Mouse (Mus musculus) liver, embryonic 12.5 days (tissue): ENCODE data around the gene Cadps2. TPM values are rescaled to one million over a fixed set of nuclear protein-coding genes. Genes with fewer than 3 reads are reported as not detected.

ENCODE experiments used
- ATAC-seq: fragments of 200-750 bp; cut with Nextera tagmentation; 2 replicates; pipeline ENCODE4 v1.8.0; 2017; ENCODE audit warnings: moderate number of reproducible peaks, mild to moderate bottlenecking, moderate library complexity
- H3K27ac ChIP-seq: fragments of 300-500 bp; sonication (generic); 2 replicates; pipeline ENCODE4 v1.5.1; 2016; ENCODE audit warnings: mild to moderate bottlenecking
- H3K27me3 ChIP-seq: fragments of 300-500 bp; sonication (generic); replicated peaks from 2 replicates; pipeline ENCODE4 v1.6.1; 2016; ENCODE audit warnings: mild to moderate bottlenecking, moderate library complexity
- H3K36me3 ChIP-seq: fragments of 300-500 bp; sonication (generic); 2 replicates; pipeline ENCODE4 v1.6.1; 2016; ENCODE audit warnings: mild to moderate bottlenecking, moderate library complexity
- H3K4me1 ChIP-seq: fragments of 300-500 bp; sonication (generic); 2 replicates; pipeline ENCODE4 v1.6.1; 2016
- H3K4me2 ChIP-seq: fragments of 300-500 bp; sonication (generic); 2 replicates; pipeline ENCODE4 v1.6.1; 2016; ENCODE audit warnings: mild to moderate bottlenecking, moderate library complexity
- H3K4me3 ChIP-seq: fragments of 300-500 bp; sonication (generic); 2 replicates; pipeline ENCODE4 v1.5.1; 2016; ENCODE audit warnings: mild to moderate bottlenecking, moderate library complexity
- H3K9ac ChIP-seq: fragments of 300-500 bp; sonication (generic); 2 replicates; pipeline ENCODE4 v1.6.1; 2016; ENCODE audit warnings: mild to moderate bottlenecking, moderate library complexity
- H3K9me3 ChIP-seq: fragments of 300-500 bp; sonication (generic); replicated peaks from 2 replicates; pipeline ENCODE4 v1.6.1; 2016; ENCODE audit warnings: mild to moderate bottlenecking, moderate library complexity
- WGBS: fragments of 180-500 bp; shearing (Covaris S2); methylation state at CpG from one replicate; pipeline ENCODE4 v1.1.7; 2016; ENCODE audit not compliant: insufficient replicate concordance; 5-methylcytosine and 5-hydroxymethylcytosine counted together
- polyA plus RNA-seq: library from polyadenylated mRNA; unstranded; fragments of >200 nt; fragmentation: Nextera tagmentation; extraction: Ambion mirVana; gene quantifications from 2 replicates; pipeline ENCODE4 v1.2.1, GENCODE M21; 2016

Cadps2 gene
- polyA plus RNA-seq, 1 experiment from 2014 or later = 0.11 TPM

- 69% methylated on average over 5 of the region's 5 CpGs for WGBS
- Histone ChIP-seq H3K36me3 (no peaks in the 10 kb centered on the region), H3K27ac (no peak overlapping the region), H3K4me3 (no peak overlapping the region), H3K27me3 (peaks cover 41% of the 10 kb centered on the region), H3K9me3 (no peaks in the 10 kb centered on the region), H3K4me2 (no peak overlapping the region), H3K4me1 (no peaks in the 10 kb centered on the region), H3K9ac (no peak overlapping the region)
- ATAC-seq = no peak
Observed at GRCm38 (mm10) chr6:23837127-23837526, 2.1 kb downstream of the Cadps2 start.

- no peaks in the 10 kb centered on the region for H3K4me1 ChIP-seq
- 45% methylated on average over 2 of the region's 2 CpGs for WGBS
Observed at GRCm38 (mm10) chr6:23836694-23837093, 2.5 kb downstream of the Cadps2 start.

GRCm38 (mm10) chr6:23835552-23835951 lies 3.7 kb downstream of the Cadps2 start:
- Histone ChIP-seq H3K9me3 (no peaks in the 10 kb centered on the region), H3K27me3 (peaks cover 36% of the 10 kb centered on the region), H3K36me3 (no peaks in the 10 kb centered on the region), H3K4me1 (no peaks in the 10 kb centered on the region), H3K9ac (no peak overlapping the region), H3K4me2 (no peak overlapping the region), H3K4me3 (no peak overlapping the region), H3K27ac (no peak overlapping the region)
- no peak for ATAC-seq
- 67% methylated on average over 4 of the region's 4 CpGs for WGBS

More at GRCm38 (mm10) chr6:23836694-23837093, 2.5 kb downstream of the Cadps2 start:
- ATAC-seq = no peak
- H3K27ac ChIP-seq = no peak overlapping the region
- no peak overlapping the region for H3K4me3 ChIP-seq
- peaks cover 41% of the 10 kb centered on the region for H3K27me3 ChIP-seq
- no peak overlapping the region for H3K9ac ChIP-seq
- no peaks in the 10 kb centered on the region for H3K9me3 ChIP-seq
- no peak overlapping the region for H3K4me2 ChIP-seq
- H3K36me3 ChIP-seq = no peaks in the 10 kb centered on the region

GRCm38 (mm10) chr6:23830741-23831140 lies 8.5 kb downstream of the Cadps2 start:
- no peak for ATAC-seq
- Histone ChIP-seq H3K4me2 (no peak overlapping the region), H3K27ac (no peak overlapping the region), H3K9ac (no peak overlapping the region), H3K9me3 (no peaks in the 10 kb centered on the region), H3K4me1 (no peaks in the 10 kb centered on the region), H3K27me3 (no peaks in the 10 kb centered on the region), H3K36me3 (no peaks in the 10 kb centered on the region), H3K4me3 (no peak overlapping the region)
- 49% methylated on average over 3 of the region's 3 CpGs for WGBS

GRCm38 (mm10) chr6:23829338-23829737 lies 9.9 kb downstream of the Cadps2 start:
- H3K9me3 ChIP-seq = no peaks in the 10 kb centered on the region
- H3K9ac ChIP-seq = no peak overlapping the region
- 71% methylated on average over 2 of the region's 2 CpGs for WGBS
- ATAC-seq = no peak
- no peak overlapping the region for H3K4me3 ChIP-seq
- no peaks in the 10 kb centered on the region for H3K27me3 ChIP-seq
- H3K36me3 ChIP-seq = no peaks in the 10 kb centered on the region
- no peak overlapping the region for H3K4me2 ChIP-seq
- no peaks in the 10 kb centered on the region for H3K4me1 ChIP-seq
- H3K27ac ChIP-seq = no peak overlapping the region

- Histone ChIP-seq H3K4me2 (no peak overlapping the region), H3K27me3 (no peaks in the 10 kb centered on the region), H3K4me3 (no peak overlapping the region), H3K4me1 (no peaks in the 10 kb centered on the region), H3K9me3 (no peaks in the 10 kb centered on the region), H3K36me3 (no peaks in the 10 kb centered on the region), H3K27ac (no peak overlapping the region), H3K9ac (no peak overlapping the region)
- ATAC-seq = no peak
- WGBS = 61% methylated on average over 5 of the region's 5 CpGs
Observed at GRCm38 (mm10) chr6:23821819-23822218, 17.4 kb downstream of the Cadps2 start.

GRCm38 (mm10) chr6:23810087-23810486 lies 29.1 kb downstream of the Cadps2 start:
- no peak for ATAC-seq
- WGBS = 63% methylated on average over 1 of the region's 1 CpGs
- Histone ChIP-seq H3K27ac (no peak overlapping the region), H3K9ac (no peak overlapping the region), H3K4me2 (no peak overlapping the region), H3K36me3 (no peaks in the 10 kb centered on the region), H3K4me1 (no peaks in the 10 kb centered on the region), H3K9me3 (no peaks in the 10 kb centered on the region), H3K4me3 (no peak overlapping the region), H3K27me3 (no peaks in the 10 kb centered on the region)

GRCm38 (mm10) chr6:23809344-23809743 lies 29.9 kb downstream of the Cadps2 start:
- no peaks in the 10 kb centered on the region for H3K4me1 ChIP-seq
- H3K9ac ChIP-seq = no peak overlapping the region
- no peaks in the 10 kb centered on the region for H3K9me3 ChIP-seq
- H3K4me3 ChIP-seq = no peak overlapping the region
- H3K4me2 ChIP-seq = no peak overlapping the region
- no peak overlapping the region for H3K27ac ChIP-seq
- no peaks in the 10 kb centered on the region for H3K27me3 ChIP-seq
- no peak for ATAC-seq
- 63% methylated on average over 6 of the region's 6 CpGs for WGBS
- no peaks in the 10 kb centered on the region for H3K36me3 ChIP-seq

GRCm38 (mm10) chr6:23805333-23805732 lies 33.9 kb downstream of the Cadps2 start:
- 79% methylated on average over 7 of the region's 7 CpGs for WGBS
- Histone ChIP-seq H3K27me3 (no peaks in the 10 kb centered on the region), H3K4me2 (no peak overlapping the region), H3K27ac (no peak overlapping the region), H3K9me3 (no peaks in the 10 kb centered on the region), H3K36me3 (no peaks in the 10 kb centered on the region), H3K9ac (no peak overlapping the region), H3K4me3 (no peak overlapping the region), H3K4me1 (no peaks in the 10 kb centered on the region)
- no peak for ATAC-seq

- WGBS = 53% methylated on average over 3 of the region's 3 CpGs
- no peak for ATAC-seq
- no peaks in the 10 kb centered on the region for H3K27me3 ChIP-seq
- H3K36me3 ChIP-seq = no peaks in the 10 kb centered on the region
- H3K27ac ChIP-seq = no peak overlapping the region
- H3K9ac ChIP-seq = no peak overlapping the region
- H3K4me3 ChIP-seq = no peak overlapping the region
- no peaks in the 10 kb centered on the region for H3K4me1 ChIP-seq
- H3K4me2 ChIP-seq = no peak overlapping the region
- H3K9me3 ChIP-seq = no peaks in the 10 kb centered on the region
Observed at GRCm38 (mm10) chr6:23791822-23792221, 47.4 kb downstream of the Cadps2 start.

- H3K27me3 ChIP-seq = no peaks in the 10 kb centered on the region
- H3K36me3 ChIP-seq = no peaks in the 10 kb centered on the region
- ATAC-seq = no peak
- H3K27ac ChIP-seq = no peak overlapping the region
- H3K9me3 ChIP-seq = no peaks in the 10 kb centered on the region
- H3K4me3 ChIP-seq = no peak overlapping the region
- WGBS = 29% methylated on average over 1 of the region's 1 CpGs
- no peaks in the 10 kb centered on the region for H3K4me1 ChIP-seq
- H3K4me2 ChIP-seq = no peak overlapping the region
- H3K9ac ChIP-seq = no peak overlapping the region
Observed at GRCm38 (mm10) chr6:23777641-23778040, 61.6 kb downstream of the Cadps2 start.

- H3K4me1 ChIP-seq = no peaks in the 10 kb centered on the region
Observed at GRCm38 (mm10) chr6:23762204-23762603, 77.0 kb downstream of the Cadps2 start.

GRCm38 (mm10) chr6:23758249-23758648 lies 81.0 kb downstream of the Cadps2 start:
- Histone ChIP-seq H3K4me1 (no peaks in the 10 kb centered on the region), H3K4me3 (no peak overlapping the region), H3K9ac (no peak overlapping the region), H3K27ac (no peak overlapping the region), H3K27me3 (no peaks in the 10 kb centered on the region), H3K36me3 (no peaks in the 10 kb centered on the region), H3K4me2 (no peak overlapping the region), H3K9me3 (no peaks in the 10 kb centered on the region)
- 61% methylated on average over 2 of the region's 2 CpGs for WGBS
- ATAC-seq = no peak

More at GRCm38 (mm10) chr6:23762204-23762603, 77.0 kb downstream of the Cadps2 start:
- Histone ChIP-seq H3K4me3 (no peak overlapping the region), H3K27me3 (no peaks in the 10 kb centered on the region), H3K9me3 (no peaks in the 10 kb centered on the region), H3K9ac (no peak overlapping the region), H3K36me3 (no peaks in the 10 kb centered on the region), H3K27ac (no peak overlapping the region), H3K4me2 (no peak overlapping the region)
- WGBS = 46% methylated on average over 3 of the region's 3 CpGs
- no peak for ATAC-seq
